In genomic region chr2:158145528-158146065, GRCm38 (mm10) we compare ENCODE assay signal across 8 mouse cellular contexts. TPM values are rescaled to one million over a fixed set of nuclear protein-coding genes. Genes with fewer than 3 reads are reported as not detected.
DNase-seq lines count a peak whose midpoint lies in the region; ATAC-seq and TF ChIP-seq lines count a peak whose summit lies in the region.

No protein-coding gene starts in this region.

- no peak for ATAC-seq in forebrain, embryonic 16.5 days
- ATAC-seq in liver, embryonic 12.5 days: no peak

- peaks cover 56% of the 10 kb centered on the region for H3K4me1 ChIP-seq in forebrain, embryonic 10.5 days
- 0 out of 2 replicates have a peak, but pooled peaks cover 2% of the 10 kb centered on the region for H3K4me1 ChIP-seq in forebrain, embryonic 16.5 days (replicated peaks; ENCODE audit: control insufficient read depth, insufficient read depth, low read length)
- H3K4me1 ChIP-seq in spleen, adult 2 months (ENCODE audit: control insufficient read depth, insufficient read depth, insufficient read length): 0 out of 2 replicates have a peak, but pooled peaks cover 2% of the 10 kb centered on the region
- H3K4me1 ChIP-seq in liver, embryonic 12.5 days: peaks cover 71% of the 10 kb centered on the region

- no peak for TF ChIP-seq POLR2A in spleen, adult 2 months (IDR thresholded peaks at IDR 0.05; ENCODE audit: low read depth, low read length)

- peak overlapping the region; percentile 55 for H3K4me3 ChIP-seq in forebrain, embryonic 10.5 days
- no peak overlapping the region for H3K4me3 ChIP-seq in forebrain, embryonic 16.5 days (replicated peaks; ENCODE audit: low read length)
- H3K4me3 ChIP-seq in spleen, adult 2 months (ENCODE audit: extremely low read depth, insufficient read depth, insufficient read length): peak overlapping the region; percentile 56; the same call in 1 of the 2 replicates
- peak overlapping the region; percentile 74 for H3K4me3 ChIP-seq in liver, embryonic 12.5 days

- TF ChIP-seq CTCF in spleen, adult 2 months (IDR thresholded peaks at IDR 0.05; ENCODE audit: extremely low read depth, insufficient read depth, insufficient read length, insufficient replicate concordance): no peak

- no peak overlapping the region for H3K9ac ChIP-seq in forebrain, embryonic 16.5 days (replicated peaks; ENCODE audit: low read depth, low read length)
- H3K9ac ChIP-seq in liver, embryonic 12.5 days: peak overlapping the region; percentile 87

- no peak overlapping the region for H3K4me2 ChIP-seq in forebrain, embryonic 16.5 days (ENCODE audit: low read length)
- peak overlapping the region; percentile 79 for H3K4me2 ChIP-seq in liver, embryonic 12.5 days

- no peaks in the 10 kb centered on the region for H3K36me3 ChIP-seq in forebrain, embryonic 10.5 days (replicated peaks)
- no peaks in the 10 kb centered on the region for H3K36me3 ChIP-seq in forebrain, embryonic 16.5 days (ENCODE audit: control insufficient read depth, insufficient read depth)
- no peaks in the 10 kb centered on the region for H3K36me3 ChIP-seq in spleen, adult 2 months (ENCODE audit: control insufficient read depth, insufficient read depth, low read length)
- peaks cover 27% of the 10 kb centered on the region for H3K36me3 ChIP-seq in liver, embryonic 12.5 days

- H3K9me3 ChIP-seq in forebrain, embryonic 10.5 days: no peaks in the 10 kb centered on the region
- H3K9me3 ChIP-seq in forebrain, embryonic 16.5 days (ENCODE audit: control insufficient read depth, low read length): no peaks in the 10 kb centered on the region
- H3K9me3 ChIP-seq in liver, embryonic 12.5 days (replicated peaks): no peaks in the 10 kb centered on the region

- DNase-seq in forebrain, embryonic 10.5 days (ENCODE audit: extremely low spot score, low spot score): no peak
- DNase-seq in spleen, adult 2 months (ENCODE audit: low read depth in 1 of 2, low spot score in 2 of 2): no peak
- no peak for DNase-seq in spleen, adult 18-20 months
- DNase-seq in yolk sac, embryonic 10.5 days (ENCODE audit: low spot score): peak; percentile 11
- DNase-seq in layer of hippocampus, adult 9-10 months (ENCODE audit: low spot score): no peak
- no peak for DNase-seq in spleen, adult 12 weeks (ENCODE audit: low spot score)

- peak overlapping the region; percentile 79 for H3K27ac ChIP-seq in forebrain, embryonic 10.5 days
- H3K27ac ChIP-seq in forebrain, embryonic 16.5 days (ENCODE audit: low read length): no peak overlapping the region
- 0 out of 2 replicates have a peak overlapping the region, but pooled peaks have one; percentile 53 for H3K27ac ChIP-seq in spleen, adult 2 months (ENCODE audit: insufficient read depth, low read length)
- H3K27ac ChIP-seq in liver, embryonic 12.5 days: peak overlapping the region; percentile 98

- H3K27me3 ChIP-seq in forebrain, embryonic 10.5 days (ENCODE audit: poor library complexity, severe bottlenecking): peaks cover 47% of the 10 kb centered on the region
- H3K27me3 ChIP-seq in forebrain, embryonic 16.5 days (replicated peaks; ENCODE audit: control insufficient read depth, insufficient read depth, low read length): peaks cover 12% of the 10 kb centered on the region; the same call in 1 of the 2 replicates
- H3K27me3 ChIP-seq in spleen, adult 2 months (ENCODE audit: control insufficient read depth, insufficient read depth, low read length): no peaks in the 10 kb centered on the region
- no peaks in the 10 kb centered on the region for H3K27me3 ChIP-seq in liver, embryonic 12.5 days (replicated peaks)

- WGBS in forebrain, embryonic 10.5 days: 70% methylated on average over 5 of the region's 5 CpGs
- WGBS in forebrain, embryonic 16.5 days: 72% methylated on average over 5 of the region's 5 CpGs
- 85% methylated on average over 5 of the region's 5 CpGs for WGBS in spleen, adult 2 months
- WGBS in liver, embryonic 12.5 days (ENCODE audit: insufficient replicate concordance): 51% methylated on average over 5 of the region's 5 CpGs

RNA-seq across cellular contexts. Expression of gene Tgm2, which starts 0.6 kb away (rescaled TPM):
- 6.3 and 7.2 TPM in 2 replicates for polyA plus RNA-seq in forebrain, embryonic 10.5 days (2016; fragmentation: Nextera tagmentation; extraction: Ambion mirVana)
- polyA plus RNA-seq in forebrain, embryonic 16.5 days (2015; fragmentation: Nextera tagmentation; extraction: Ambion mirVana): 5.0 and 7.5 TPM in 2 replicates
- 53.3 and 66.9 TPM in 2 replicates for polyA plus RNA-seq in spleen, adult 2 months (2012; rRNA removed)
- 69.4 and 69.9 TPM in 2 replicates for polyA plus RNA-seq in liver, embryonic 12.5 days (2016; fragmentation: Nextera tagmentation; extraction: Ambion mirVana)
